Mouse (Mus musculus) CH12.LX (cell line): ENCODE data around the gene Ehd2. TPM values are rescaled to one million over a fixed set of nuclear protein-coding genes. Genes with fewer than 3 reads are reported as not detected.
A peak's percentile ranks its signal among the peaks of the same experiment; 100 is the strongest.

Source experiments
- DNase-seq: peaks from one replicate; pipeline ENCODE4 v3.0.0-alpha.2; 2013; ENCODE audit errors: extremely low read depth
- H3K27ac ChIP-seq: 2 replicates; pipeline ENCODE4 v1.5.1; 2012; ENCODE audit warnings: low read depth, mild to moderate bottlenecking, control low read depth, moderate library complexity; ENCODE audit not compliant: insufficient read depth
- H3K27me3 ChIP-seq: replicated peaks from 2 replicates; pipeline ENCODE3; 2012; ENCODE audit warnings: inconsistent platforms
- H3K36me3 ChIP-seq, 2 experiments: replicated peaks in 1 of 2; 2 replicates each; pipeline versions ENCODE3 to v1.6.1; 2012; ENCODE audit warnings: inconsistent platforms in 1 of 2, low read length in 1 of 2, mild to moderate bottlenecking in 1 of 2, mixed read lengths in 1 of 2, moderate library complexity in 1 of 2; ENCODE audit not compliant: control insufficient read depth in 1 of 2, insufficient read depth in 1 of 2
- H3K4me1 ChIP-seq, 2 experiments: 2 replicates each; pipeline ENCODE4 v1.6.1; 2012; ENCODE audit warnings: inconsistent platforms in 1 of 2, moderate library complexity in 1 of 2; ENCODE audit not compliant: insufficient read depth in 2 of 2, control insufficient read depth in 1 of 2
- H3K4me2 ChIP-seq: 2 replicates; pipeline ENCODE4 v1.6.1; 2012; ENCODE audit warnings: low read depth, mild to moderate bottlenecking, control low read depth; ENCODE audit not compliant: poor library complexity, insufficient read depth, severe bottlenecking
- H3K4me3 ChIP-seq, 3 experiments: fragments of 150-350 bp in 1 of 3; sonication (generic) in 1 of 3; replicated peaks in 1 of 3; 2 replicates each; pipeline versions ENCODE3 to v1.5.1; 2011 to 2012; ENCODE audit warnings: low read depth in 2 of 3, low read length in 2 of 3, mild to moderate bottlenecking in 2 of 3, moderate library complexity in 2 of 3, control low read depth in 1 of 3, improper control_type of control experiment in 1 of 3, inconsistent platforms in 1 of 3, mixed read lengths in 1 of 3; ENCODE audit not compliant: poor library complexity in 1 of 3
- H3K79me2 ChIP-seq: replicated peaks from 2 replicates; pipeline ENCODE4 v1.6.1; 2012; ENCODE audit warnings: mild to moderate bottlenecking, moderate library complexity; ENCODE audit not compliant: control insufficient read depth, poor library complexity, insufficient read depth, severe bottlenecking; ENCODE audit errors: extremely low read depth
- H3K9ac ChIP-seq: 2 replicates; pipeline ENCODE4 v1.6.1; 2012; ENCODE audit warnings: low read depth, mild to moderate bottlenecking, control low read depth, moderate library complexity; ENCODE audit not compliant: insufficient read depth
- H3K9me3 ChIP-seq: replicated peaks from 2 replicates; pipeline ENCODE3; 2012; ENCODE audit warnings: low read length, inconsistent platforms, mixed read lengths
- BHLHE40 ChIP-seq: IDR thresholded peaks from 2 replicates; pipeline ENCODE4 v1.6.1; 2011; ENCODE audit warnings: mild to moderate bottlenecking, low read depth, low read length, improper control_type of control experiment
- CTCF ChIP-seq, 2 experiments: IDR thresholded peaks in 1 of 2; conservative IDR thresholded peaks in 1 of 2; 2 replicates each; pipeline ENCODE4 v1.5.1; 2011 to 2012; ENCODE audit warnings: low read depth in 2 of 2, low read length in 2 of 2, improper control_type of control experiment in 1 of 2, inconsistent platforms in 1 of 2, mild to moderate bottlenecking in 1 of 2, moderate library complexity in 1 of 2
- E2F4 ChIP-seq: IDR thresholded peaks from 2 replicates; pipeline ENCODE4 v1.6.1; 2011; ENCODE audit warnings: low read depth, low read length, improper control_type of control experiment; ENCODE audit not compliant: insufficient replicate concordance
- EP300 ChIP-seq: IDR thresholded peaks from 2 replicates; pipeline ENCODE4 v1.6.1; 2011; ENCODE audit warnings: low read length, improper control_type of control experiment
- ETS1 ChIP-seq: conservative IDR thresholded peaks from 2 replicates; pipeline ENCODE4 v1.6.1; 2012; ENCODE audit warnings: low read depth, mild to moderate bottlenecking, inconsistent platforms, low read length, improper control_type of control experiment, moderate library complexity
- GABPA ChIP-seq: IDR thresholded peaks from 2 replicates; pipeline ENCODE4 v1.6.1; 2012; ENCODE audit warnings: low read depth, low read length, improper control_type of control experiment, inconsistent platforms; ENCODE audit not compliant: insufficient replicate concordance
- IRF4 ChIP-seq: IDR thresholded peaks from 2 replicates; pipeline ENCODE4 v1.6.1; 2014; ENCODE audit warnings: low read depth, mild to moderate bottlenecking, inconsistent platforms, low read length, improper control_type of control experiment
- JUND ChIP-seq: conservative IDR thresholded peaks from 2 replicates; pipeline ENCODE4 v1.6.1; 2011; ENCODE audit warnings: low read depth, low read length, improper control_type of control experiment
- MAFK ChIP-seq: IDR thresholded peaks from 2 replicates; pipeline ENCODE4 v1.6.1; 2011; ENCODE audit warnings: low read length, improper control_type of control experiment; ENCODE audit not compliant: insufficient replicate concordance
- MAX ChIP-seq: IDR thresholded peaks from 2 replicates; pipeline ENCODE4 v1.6.1; 2011; ENCODE audit warnings: low read length, improper control_type of control experiment
- MAZ ChIP-seq: IDR thresholded peaks from 2 replicates; pipeline ENCODE4 v1.6.1; 2012; ENCODE audit warnings: low read depth, mild to moderate bottlenecking, inconsistent platforms, low read length, improper control_type of control experiment, moderate library complexity
- MXI1 ChIP-seq: IDR thresholded peaks from 2 replicates; pipeline ENCODE4 v1.6.1; 2011; ENCODE audit warnings: mild to moderate bottlenecking, low read depth, low read length, improper control_type of control experiment
- MYC ChIP-seq: IDR thresholded peaks from 2 replicates; pipeline ENCODE4 v1.6.1; 2011; ENCODE audit warnings: low read depth, mild to moderate bottlenecking, improper control_type of control experiment, low read length
- NELFE ChIP-seq: IDR thresholded peaks from 2 replicates; pipeline ENCODE4 v1.6.1; 2011; ENCODE audit warnings: low read depth, low read length, improper control_type of control experiment
- NRF1 ChIP-seq: IDR thresholded peaks from 2 replicates; pipeline ENCODE4 v1.6.1; 2014; ENCODE audit warnings: low read depth, mild to moderate bottlenecking, inconsistent platforms, low read length, improper control_type of control experiment, moderate library complexity
- POLR2A ChIP-seq: IDR thresholded peaks from 2 replicates; pipeline ENCODE4 v1.6.1; 2011; ENCODE audit warnings: low read depth, mild to moderate bottlenecking, improper control_type of control experiment, low read length
- RAD21 ChIP-seq: IDR thresholded peaks from 2 replicates; pipeline ENCODE4 v1.6.1; 2011; ENCODE audit warnings: low read depth, mild to moderate bottlenecking, low read length, improper control_type of control experiment, moderate library complexity
- SIN3A ChIP-seq: IDR thresholded peaks from 2 replicates; pipeline ENCODE4 v1.6.1; 2012; ENCODE audit warnings: low read length, improper control_type of control experiment, inconsistent platforms
- SMC3 ChIP-seq: IDR thresholded peaks from 2 replicates; pipeline ENCODE4 v1.6.1; 2011; ENCODE audit warnings: low read depth, low read length, improper control_type of control experiment
- TCF12 ChIP-seq: IDR thresholded peaks from 2 replicates; pipeline ENCODE4 v1.6.1; 2014; ENCODE audit warnings: low read depth, mild to moderate bottlenecking, inconsistent platforms, low read length, improper control_type of control experiment
- USF1 ChIP-seq: IDR thresholded peaks from 2 replicates; pipeline ENCODE4 v1.6.1; 2014; ENCODE audit warnings: low read depth, mild to moderate bottlenecking, inconsistent platforms, low read length, improper control_type of control experiment
- USF2 ChIP-seq: conservative IDR thresholded peaks from 2 replicates; pipeline ENCODE4 v1.6.1; 2011; ENCODE audit warnings: low read depth, low read length, improper control_type of control experiment
- ZC3H11A ChIP-seq: IDR thresholded peaks from 2 replicates; pipeline ENCODE4 v1.6.1; 2012; ENCODE audit warnings: low read depth, mild to moderate bottlenecking, inconsistent platforms, low read length, improper control_type of control experiment
- ZKSCAN1 ChIP-seq: IDR thresholded peaks from 2 replicates; pipeline ENCODE4 v1.6.1; 2012; ENCODE audit warnings: low read depth, inconsistent platforms, low read length, improper control_type of control experiment, borderline replicate concordance
- ZNF384 ChIP-seq: IDR thresholded peaks from 2 replicates; pipeline ENCODE4 v1.6.1; 2012; ENCODE audit warnings: low read depth, low read length, improper control_type of control experiment, inconsistent platforms
- dilution Hi-C: fragments of 300-500 bp; cut with MboI; formaldehyde crosslinking; loops from 2 replicates; pipeline ENCODE4 v1.14.3; 2020; ENCODE audit warnings: low sequenced_read_pairs; ENCODE audit not compliant: extremely low pct_unique_long_range_greater_than_20kb, extremely low pct_ligation_motif_present
- in situ Hi-C: fragments of 300-500 bp; cut with MboI; formaldehyde crosslinking; loops from 3 replicates; pipeline ENCODE4 v1.14.3; 2019; ENCODE audit warnings: low sequenced_read_pairs, low pct_ligation_motif_present, low pct_unique_long_range_greater_than_20kb, mixed read lengths
- polyA plus RNA-seq: library from polyadenylated mRNA; unstranded; fragments of >175 nt; gene quantifications from 2 replicates; pipeline ENCODE4 v1.2.1, GENCODE M21; 2012; ENCODE audit warnings: low read depth; ENCODE audit not compliant: insufficient read length
- total RNA-seq, 2 experiments: library from RNA; depleted of rRNA; stranded (reverse); fragments of 300-350 nt in 1 of 2; fragments of >200 nt in 1 of 2; gene quantifications; 2 replicates each; pipeline ENCODE4 v1.2.3; 2012 to 2014

Gene Ehd2
- 4.7 and 7.0 TPM in 2 replicates for total RNA-seq (2012; rRNA removed)
- 1.1 and 1.2 TPM in 2 replicates for total RNA-seq (2014; rRNA removed)
- polyA plus RNA-seq: 4.4 and 5.2 TPM in 2 replicates

DNA sequence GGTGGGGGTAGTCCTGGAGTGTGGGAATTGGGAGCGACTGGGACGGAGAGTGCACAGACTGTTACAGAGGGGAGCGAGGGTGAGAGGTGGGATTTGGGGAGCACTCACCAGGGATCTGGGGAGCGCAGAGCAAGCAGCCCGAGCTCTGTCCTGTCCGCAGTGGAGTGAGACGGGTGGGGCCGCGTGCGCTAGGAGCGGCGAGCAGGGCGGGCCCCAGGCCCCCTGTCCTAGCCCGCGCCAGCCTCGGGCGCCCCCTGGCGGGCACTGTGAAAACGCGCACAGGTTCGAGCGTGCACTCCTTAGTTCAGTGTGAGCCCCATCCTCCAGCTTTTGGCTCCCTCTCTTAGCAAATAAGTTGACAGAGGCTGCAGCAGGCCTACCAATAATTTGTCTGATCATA is at the start of gene Ehd2:
TSS of gene Ehd2 (minus strand) at position 256 of the 400 bp plus-strand sequence.
- peak; percentile 58 for TF ChIP-seq POLR2A
- TF ChIP-seq NRF1: peak; percentile 31; the same call in 1 of the 2 replicates
- TF ChIP-seq USF1: no peak
- no peak for TF ChIP-seq MAFK
- no peak for TF ChIP-seq ZKSCAN1
- peak; percentile 50 for TF ChIP-seq MXI1
- TF ChIP-seq MAZ: peak; percentile 94
- TF ChIP-seq CTCF (conservative IDR thresholded peaks at IDR 0.05 in 1 of 2, IDR thresholded peaks at IDR 0.05 in 1 of 2; ENCODE audit: low read depth in 2 of 2, low read length in 2 of 2): peak; percentile 37 to 95
- TF ChIP-seq ETS1: no peak
- peak; percentile 57; the same call in 1 of the 2 replicates for TF ChIP-seq SIN3A
- TF ChIP-seq MAX: peak; percentile 76
- no peak for TF ChIP-seq EP300
- TF ChIP-seq TCF12: peak; percentile 38; the same call in 1 of the 2 replicates
- TF ChIP-seq JUND: no peak
- peak; percentile 48; the same call in 1 of the 2 replicates for TF ChIP-seq BHLHE40
- TF ChIP-seq ZNF384: no peak
- 0 out of 2 replicates have a peak, but pooled peaks have one; percentile 34 for TF ChIP-seq E2F4
- peak; percentile 88 for TF ChIP-seq SMC3
- TF ChIP-seq USF2: no peak
- TF ChIP-seq RAD21: peak; percentile 82
- peak; percentile 42; the same call in 1 of the 2 replicates for TF ChIP-seq ZC3H11A
- peak; percentile 57; the same call in 1 of the 2 replicates for TF ChIP-seq IRF4
- TF ChIP-seq NELFE: peak; percentile 46
- TF ChIP-seq GABPA: no peak
- peak; percentile 79; the same call in 1 of the 2 replicates for TF ChIP-seq MYC
- Histone ChIP-seq H3K4me3 (peak within 1 kb of the TSS; percentile 35 to 64 (median 46)), H3K79me2 (no peaks in the 10 kb centered on the region), H3K4me2 (peak within 1 kb of the TSS; percentile 83), H3K27ac (no peak within 1 kb of the TSS), H3K36me3 (peaks cover 15 to 23% of the 10 kb centered on the region in 2 experiments), H3K9ac (peak within 1 kb of the TSS; percentile 72), H3K4me1 (peaks cover 2 to 31% of the 10 kb centered on the region in 2 experiments; a peak in 3 of 4 replicates), H3K27me3 (no peaks in the 10 kb centered on the region), H3K9me3 (no peaks in the 10 kb centered on the region)
- DNase-seq: peak; percentile 62
- in situ Hi-C loops (no loop called here), dilution Hi-C loops (loop anchor here (25.0 kb wide), 1 partner anchor 195 kb away; no protein-coding TSS in a partner anchor)
